Mouse (Mus musculus) midbrain, embryonic 14.5 days (tissue): Measurements from ENCODE around the gene Pdss2. TPM values are rescaled to one million over a fixed set of nuclear protein-coding genes. Genes with fewer than 3 reads are reported as not detected.
"Not testable (repeated sequence)": the region's sequence is repeated elsewhere in the genome, so short reads cannot be mapped to it uniquely, and the experiment has no call there.

Experiments used
- ATAC-seq: fragments of 200-750 bp; cut with Nextera tagmentation; 2 replicates; pipeline ENCODE4 v1.8.0; 2017; ENCODE audit warnings: moderate number of reproducible peaks, moderate library complexity; ENCODE audit not compliant: low FRiP score, low TSS enrichment
- DNase-seq: peaks from one replicate; pipeline ENCODE4 v3.0.0-alpha.2; 2015
- H3K27ac ChIP-seq: fragments of 300-500 bp; sonication (generic); replicated peaks from 2 replicates; pipeline ENCODE4 v1.5.1; 2014; ENCODE audit warnings: mild to moderate bottlenecking, low read depth, low read length, moderate library complexity
- H3K27me3 ChIP-seq: fragments of 300-500 bp; sonication (generic); 2 replicates; pipeline ENCODE4 v1.6.1; 2014; ENCODE audit warnings: low read length, control low read depth, mixed read lengths; ENCODE audit not compliant: control insufficient read depth, insufficient read depth
- H3K36me3 ChIP-seq: fragments of 300-500 bp; sonication (generic); 2 replicates; pipeline ENCODE4 v1.6.1; 2014; ENCODE audit warnings: low read length, control low read depth; ENCODE audit not compliant: control insufficient read depth, insufficient read depth
- H3K4me1 ChIP-seq: fragments of 300-500 bp; sonication (generic); 2 replicates; pipeline ENCODE4 v1.6.1; 2014; ENCODE audit warnings: mild to moderate bottlenecking, antibody characterized with exemption, low read length, control low read depth; ENCODE audit not compliant: control insufficient read depth, insufficient read depth
- H3K4me2 ChIP-seq: fragments of 300-500 bp; sonication (generic); 2 replicates; pipeline ENCODE4 v1.6.1; 2014; ENCODE audit warnings: mild to moderate bottlenecking, low read length, moderate library complexity
- H3K4me3 ChIP-seq: fragments of 300-500 bp; sonication (generic); replicated peaks from 2 replicates; pipeline ENCODE4 v1.5.1; 2014; ENCODE audit warnings: low read depth, low read length
- H3K9ac ChIP-seq: fragments of 300-500 bp; sonication (generic); replicated peaks from 2 replicates; pipeline ENCODE4 v1.6.1; 2014; ENCODE audit warnings: mild to moderate bottlenecking, low read length, moderate library complexity
- H3K9me3 ChIP-seq: fragments of 300-500 bp; sonication (generic); 2 replicates; pipeline ENCODE4 v1.6.1; 2016; ENCODE audit warnings: low read length, control low read depth, mixed read lengths; ENCODE audit not compliant: control insufficient read depth
- WGBS: fragments of 180-500 bp; shearing (Covaris S2); extraction: QIAGEN DNeasy Blood & Tissue Kit; methylation state at CpG from one replicate; pipeline ENCODE4 v1.1.7; 2014; 5-methylcytosine and 5-hydroxymethylcytosine counted together
- polyA plus RNA-seq: library from polyadenylated mRNA; unstranded; fragments of >200 nt; fragmentation: Nextera tagmentation; extraction: Ambion mirVana; gene quantifications from 2 replicates; pipeline ENCODE4 v1.2.1, GENCODE M21; 2014

Gene Pdss2
- polyA plus RNA-seq, 1 experiment from 2014 or later = 19.0 TPM

- no peaks in the 10 kb centered on the region for H3K4me1 ChIP-seq
- no peak overlapping the region for H3K9ac ChIP-seq
- 84% methylated on average over 12 of the region's 12 CpGs for WGBS
- H3K27ac ChIP-seq = no peak overlapping the region
- DNase-seq (no peak), ATAC-seq (no peak)
- H3K36me3 ChIP-seq = no peaks in the 10 kb centered on the region
- H3K4me2 ChIP-seq = no peak overlapping the region
- H3K9me3 ChIP-seq = no peaks in the 10 kb centered on the region
- no peak overlapping the region for H3K4me3 ChIP-seq
- no peaks in the 10 kb centered on the region for H3K27me3 ChIP-seq
Measured at GRCm38 (mm10) chr10:43406885-43407284, 185.6 kb downstream of the Pdss2 start.

DNA sequence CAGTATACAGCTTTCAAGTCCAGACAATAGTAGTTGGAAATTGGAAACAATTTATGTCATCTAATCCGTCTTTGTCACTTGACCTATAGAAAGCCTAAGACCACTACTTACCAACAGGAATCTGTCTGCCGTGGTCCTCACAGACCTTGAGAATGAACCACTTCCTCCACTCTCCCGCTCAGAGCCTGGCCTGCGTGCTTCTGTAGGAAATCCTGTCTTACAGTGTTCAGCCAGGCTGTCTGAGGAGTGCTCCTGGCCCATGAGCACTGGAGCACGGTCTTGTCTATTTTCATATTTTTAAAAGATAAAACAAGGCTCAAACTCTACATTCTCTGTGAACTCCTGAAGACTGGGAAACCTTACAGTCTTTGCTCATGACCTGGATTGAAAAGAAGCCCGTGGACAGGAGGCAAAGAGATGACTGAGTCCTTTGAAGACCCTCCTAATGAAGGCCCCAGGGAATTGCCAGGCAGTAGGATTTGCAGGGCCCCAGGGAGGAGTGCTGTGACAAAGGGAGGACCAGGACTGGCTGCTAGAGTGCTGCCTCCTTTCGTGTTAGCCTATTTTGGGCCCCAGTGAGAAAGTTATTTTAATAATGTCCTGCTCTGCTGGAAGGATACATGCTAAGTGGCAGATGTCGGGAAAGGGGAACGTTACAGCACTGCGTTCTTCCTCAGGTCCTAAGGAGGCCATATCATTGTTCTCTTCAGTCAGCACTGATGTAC, 188.4 kb downstream of the Pdss2 start:
- H3K4me3 ChIP-seq = no peak overlapping the region
- no peaks in the 10 kb centered on the region for H3K4me1 ChIP-seq
- DNase-seq (peak; percentile 52), ATAC-seq (no peak)
- H3K27me3 ChIP-seq = no peaks in the 10 kb centered on the region
- no peaks in the 10 kb centered on the region for H3K36me3 ChIP-seq
- no peak overlapping the region for H3K27ac ChIP-seq
- H3K4me2 ChIP-seq = no peak overlapping the region
- no peaks in the 10 kb centered on the region for H3K9me3 ChIP-seq
- 70% methylated on average over 10 of the region's 10 CpGs for WGBS
- no peak overlapping the region for H3K9ac ChIP-seq

- ATAC-seq, H3K4me2 ChIP-seq, H3K4me3 ChIP-seq: not testable (repeated sequence)
Measured at GRCm38 (mm10) chr10:43411164-43411563, 189.9 kb downstream of the Pdss2 start.

DNA sequence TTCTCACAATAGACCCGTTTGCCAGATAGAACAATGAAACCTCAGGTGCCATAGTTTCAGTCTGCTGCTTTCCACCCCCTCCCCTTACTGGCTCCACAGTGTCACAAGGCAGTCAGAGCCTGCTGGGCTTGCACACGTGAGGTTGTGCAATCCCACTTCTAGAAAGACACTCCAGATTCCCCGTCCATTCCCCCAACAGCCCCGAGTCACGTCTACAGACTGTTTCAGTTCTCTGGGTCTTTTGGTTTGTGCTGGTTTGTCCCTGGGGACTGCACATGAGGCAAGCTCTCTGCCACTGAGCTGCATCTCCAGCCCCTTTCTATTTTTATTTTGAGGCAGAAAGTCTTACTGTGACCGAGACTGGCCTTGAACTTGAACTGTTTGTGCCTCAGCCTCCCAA, 196.1 kb downstream of the Pdss2 start:
- Histone ChIP-seq H3K27me3 (no peaks in the 10 kb centered on the region), H3K4me1 (no peaks in the 10 kb centered on the region), H3K9me3 (no peaks in the 10 kb centered on the region), H3K4me3 (no peak overlapping the region), H3K27ac (no peak overlapping the region), H3K4me2 (no peak overlapping the region), H3K9ac (no peak overlapping the region), H3K36me3 (no peaks in the 10 kb centered on the region)
- WGBS = 88% methylated on average over 6 of the region's 6 CpGs
- no peak for DNase-seq
- ATAC-seq = no peak

More at GRCm38 (mm10) chr10:43411164-43411563, 189.9 kb downstream of the Pdss2 start:
- not testable (repeated sequence) for H3K36me3 ChIP-seq, H3K4me1 ChIP-seq, DNase-seq, H3K27me3 ChIP-seq, H3K27ac ChIP-seq, H3K9ac ChIP-seq, H3K9me3 ChIP-seq
- WGBS = 97% methylated on average over 3 of the region's 3 CpGs

- 68% methylated on average over 22 of the region's 22 CpGs for WGBS
- Histone ChIP-seq H3K4me3 (no peak overlapping the region), H3K9ac (no peak overlapping the region), H3K36me3 (no peaks in the 10 kb centered on the region), H3K4me2 (no peak overlapping the region), H3K4me1 (no peaks in the 10 kb centered on the region), H3K27me3 (no peaks in the 10 kb centered on the region), H3K27ac (peak overlapping the region; percentile 49; the same call in 1 of the 2 replicates), H3K9me3 (no peaks in the 10 kb centered on the region)
- ATAC-seq (peak; percentile 50; the same call in 1 of the 2 replicates), DNase-seq (peak; percentile 52)
Measured at GRCm38 (mm10) chr10:43420660-43421413, 199.6 kb downstream of the Pdss2 start.

GRCm38 (mm10) chr10:43422061-43422770, 200.9 kb downstream of the Pdss2 start:
- no peaks in the 10 kb centered on the region for H3K4me1 ChIP-seq
- H3K9me3 ChIP-seq = no peaks in the 10 kb centered on the region
- DNase-seq (peak; percentile 45), ATAC-seq (peak; percentile 50; the same call in 1 of the 2 replicates)
- H3K4me2 ChIP-seq = no peak overlapping the region
- H3K4me3 ChIP-seq = no peak overlapping the region
- H3K36me3 ChIP-seq = no peaks in the 10 kb centered on the region
- peak overlapping the region; percentile 56 for H3K27ac ChIP-seq
- no peak overlapping the region; the same call in 1 of the 2 replicates for H3K9ac ChIP-seq
- no peaks in the 10 kb centered on the region for H3K27me3 ChIP-seq
- WGBS = 66% methylated on average over 15 of the region's 15 CpGs

DNA sequence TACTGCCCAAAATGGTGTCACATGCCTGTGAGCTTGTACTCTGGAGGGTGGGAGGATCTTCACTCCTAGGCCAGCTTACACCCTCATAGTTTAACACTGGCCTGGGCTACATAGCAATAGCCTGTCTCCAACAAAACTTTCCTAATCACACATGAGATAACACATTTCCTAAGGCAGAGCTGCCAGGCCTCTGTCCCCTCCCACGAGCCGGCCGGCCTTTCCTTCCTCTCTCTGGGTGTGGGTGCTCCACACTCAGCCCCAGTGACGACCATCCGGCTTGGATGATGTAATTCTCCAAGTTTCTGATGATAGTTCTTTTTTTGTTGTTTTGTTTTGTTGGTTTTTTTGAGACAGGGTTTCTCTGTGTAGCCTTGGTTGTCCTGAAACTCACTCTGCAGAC, 203.3 kb downstream of the Pdss2 start:
- DNase-seq (no peak), ATAC-seq (no peak)
- WGBS = 94% methylated on average over 5 of the region's 5 CpGs
- no peaks in the 10 kb centered on the region for H3K27me3 ChIP-seq
- no peak overlapping the region for H3K27ac ChIP-seq
- H3K36me3 ChIP-seq = no peaks in the 10 kb centered on the region
- H3K4me2 ChIP-seq = no peak overlapping the region
- no peak overlapping the region for H3K4me3 ChIP-seq
- 0 out of 2 replicates have a peak, but pooled peaks cover 4% of the 10 kb centered on the region for H3K4me1 ChIP-seq
- no peaks in the 10 kb centered on the region for H3K9me3 ChIP-seq
- H3K9ac ChIP-seq = no peak overlapping the region

DNA sequence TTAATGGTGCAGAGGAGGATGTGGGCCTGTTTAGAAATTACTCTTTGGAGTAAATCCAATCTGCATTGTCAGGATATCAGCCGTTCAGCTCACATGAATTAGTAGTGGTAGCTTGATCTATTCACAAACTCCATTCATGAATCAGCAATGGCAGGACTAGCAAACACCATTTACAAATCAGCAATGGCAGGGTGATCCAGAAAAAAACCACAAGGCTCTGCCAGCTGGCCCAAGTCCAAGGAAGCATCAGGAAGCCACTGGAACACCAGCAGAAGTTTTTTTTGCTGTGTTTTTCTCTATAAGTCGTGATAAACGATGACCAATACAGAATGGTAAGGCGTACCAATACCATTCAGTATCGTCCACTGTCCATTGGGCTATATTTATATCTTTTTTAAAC, 209.3 kb downstream of the Pdss2 start:
- Histone ChIP-seq H3K27me3 (no peaks in the 10 kb centered on the region), H3K9me3 (no peaks in the 10 kb centered on the region; the same call in 1 of the 2 replicates), H3K4me2 (no peak overlapping the region), H3K9ac (no peak overlapping the region), H3K36me3 (no peaks in the 10 kb centered on the region), H3K4me3 (no peak overlapping the region), H3K4me1 (0 out of 2 replicates have a peak, but pooled peaks cover 4% of the 10 kb centered on the region), H3K27ac (no peak overlapping the region)
- ATAC-seq = no peak
- WGBS = 90% methylated on average over 5 of the region's 5 CpGs
- DNase-seq = no peak
